Mouse (Mus musculus): Measurements from ENCODE around the gene Slc4a4.

The Slc4a4 gene

GRCm38 (mm10) chr5:89198501-89198900, 311.9 kb downstream of the Slc4a4 start:
- DNase-seq = no peak

GRCm38 (mm10) chr5:89209973-89210703, 323.5 kb downstream of the Slc4a4 start:
- no peak for DNase-seq

- DNase-seq = no peak
Measured at GRCm38 (mm10) chr5:89211057-89211456, 324.4 kb downstream of the Slc4a4 start.

GRCm38 (mm10) chr5:89218222-89218621, 331.6 kb downstream of the Slc4a4 start:
- no peak for DNase-seq

- DNase-seq = no peak
Measured at GRCm38 (mm10) chr5:89218709-89219108, 332.1 kb downstream of the Slc4a4 start.

GRCm38 (mm10) chr5:89221658-89222057, 335.0 kb downstream of the Slc4a4 start:
- no peak for DNase-seq

GRCm38 (mm10) chr5:89223061-89223740, 336.6 kb downstream of the Slc4a4 start:
- DNase-seq = no peak

- DNase-seq = no peak
Measured at GRCm38 (mm10) chr5:89223744-89224368, 337.2 kb downstream of the Slc4a4 start.

GRCm38 (mm10) chr5:89227948-89228347, 341.3 kb downstream of the Slc4a4 start:
- DNase-seq = no peak

GRCm38 (mm10) chr5:89229606-89230005, 343.0 kb downstream of the Slc4a4 start:
- DNase-seq = no peak

- no peak for DNase-seq
Measured at GRCm38 (mm10) chr5:89232313-89232712, 345.7 kb downstream of the Slc4a4 start.

GRCm38 (mm10) chr5:89251806-89252205, 365.2 kb downstream of the Slc4a4 start:
- no peak for DNase-seq

- DNase-seq = no peak
Measured at GRCm38 (mm10) chr5:89259804-89260492, 373.3 kb downstream of the Slc4a4 start.

GRCm38 (mm10) chr5:89277049-89277448, 390.4 kb downstream of the Slc4a4 start:
- DNase-seq = no peak

- DNase-seq = no peak
Measured at GRCm38 (mm10) chr5:89277616-89278015, 391.0 kb downstream of the Slc4a4 start.

GRCm38 (mm10) chr5:89278309-89278708, 391.7 kb downstream of the Slc4a4 start:
- no peak for DNase-seq

- DNase-seq = no peak
Measured at GRCm38 (mm10) chr5:89280312-89280863, 393.8 kb downstream of the Slc4a4 start.
